Mouse (Mus musculus): ENCODE measurements around the gene Dnajc13. TPM values are rescaled to one million over a fixed set of nuclear protein-coding genes. Genes with fewer than 3 reads are reported as not detected.

The Dnajc13 gene
- polyA plus RNA-seq, 1 experiment from 2014 or later: 23.0 TPM

- Histone ChIP-seq H3K27me3 (no peaks in the 10 kb centered on the region), H3K9me3 (replicated peaks) (no peaks in the 10 kb centered on the region), H3K9ac (peak overlapping the region; percentile 38; the same call in 1 of the 2 replicates), H3K4me1 (peaks cover 31% of the 10 kb centered on the region), H3K36me3 (no peaks in the 10 kb centered on the region), H3K4me3 (replicated peaks) (no peak overlapping the region), H3K4me2 (peak overlapping the region; percentile 43; the same call in 1 of the 2 replicates), H3K27ac (no peak overlapping the region)
- 21% methylated on average over 18 of the region's 18 CpGs for WGBS
- peak; percentile 50; the same call in 1 of the 2 replicates for ATAC-seq (replicated peaks; ENCODE audit: low FRiP score)
Observed at GRCm38 (mm10) chr9:104277528-104278162, 14.9 kb upstream of the Dnajc13 start.

GRCm38 (mm10) chr9:104275084-104275785 is 12.5 kb upstream of the Dnajc13 start:
- no peak for ATAC-seq (replicated peaks; ENCODE audit: low FRiP score)
- H3K9ac ChIP-seq: no peak overlapping the region
- H3K36me3 ChIP-seq: no peaks in the 10 kb centered on the region
- H3K4me2 ChIP-seq: no peak overlapping the region
- H3K27me3 ChIP-seq: no peaks in the 10 kb centered on the region
- peaks cover 8% of the 10 kb centered on the region for H3K4me1 ChIP-seq
- WGBS: 83% methylated on average over 17 of the region's 17 CpGs
- no peak overlapping the region for H3K4me3 ChIP-seq (replicated peaks)
- H3K9me3 ChIP-seq (replicated peaks): no peaks in the 10 kb centered on the region
- H3K27ac ChIP-seq: no peak overlapping the region

- Histone ChIP-seq H3K4me1 (no peaks in the 10 kb centered on the region), H3K36me3 (no peaks in the 10 kb centered on the region), H3K27me3 (no peaks in the 10 kb centered on the region), H3K4me3 (replicated peaks) (no peak overlapping the region), H3K9ac (no peak overlapping the region), H3K27ac (no peak overlapping the region), H3K4me2 (no peak overlapping the region), H3K9me3 (replicated peaks) (no peaks in the 10 kb centered on the region)
- no peak for ATAC-seq (replicated peaks; ENCODE audit: low FRiP score)
- 71% methylated on average over 4 of the region's 4 CpGs for WGBS
Observed at GRCm38 (mm10) chr9:104272057-104272456, 9.3 kb upstream of the Dnajc13 start.

GRCm38 (mm10) chr9:104271642-104272041 is 8.9 kb upstream of the Dnajc13 start:
- H3K27ac ChIP-seq: no peak overlapping the region
- no peak overlapping the region for H3K9ac ChIP-seq
- 63% methylated on average over 4 of the region's 4 CpGs for WGBS
- no peaks in the 10 kb centered on the region for H3K4me1 ChIP-seq
- H3K4me3 ChIP-seq (replicated peaks): no peak overlapping the region
- no peak overlapping the region for H3K4me2 ChIP-seq
- H3K36me3 ChIP-seq: no peaks in the 10 kb centered on the region
- H3K9me3 ChIP-seq (replicated peaks): no peaks in the 10 kb centered on the region
- no peaks in the 10 kb centered on the region for H3K27me3 ChIP-seq
- no peak for ATAC-seq (replicated peaks; ENCODE audit: low FRiP score)

- Histone ChIP-seq H3K4me3 (replicated peaks) (no peak overlapping the region), H3K4me2 (no peak overlapping the region), H3K27me3 (no peaks in the 10 kb centered on the region), H3K9ac (no peak overlapping the region), H3K4me1 (no peaks in the 10 kb centered on the region), H3K27ac (0 out of 2 replicates have a peak overlapping the region, but pooled peaks have one; percentile 27), H3K9me3 (replicated peaks) (no peaks in the 10 kb centered on the region), H3K36me3 (no peaks in the 10 kb centered on the region)
- 51% methylated on average over 3 of the region's 3 CpGs for WGBS
- no peak for ATAC-seq (replicated peaks; ENCODE audit: low FRiP score)
Observed at GRCm38 (mm10) chr9:104269944-104270343, 7.2 kb upstream of the Dnajc13 start.

- Histone ChIP-seq H3K27ac (0 out of 2 replicates have a peak overlapping the region, but pooled peaks have one; percentile 27), H3K36me3 (no peaks in the 10 kb centered on the region), H3K4me2 (peak overlapping the region; percentile 14; the same call in 1 of the 2 replicates), H3K9ac (no peak overlapping the region), H3K27me3 (no peaks in the 10 kb centered on the region), H3K9me3 (replicated peaks) (no peaks in the 10 kb centered on the region), H3K4me1 (no peaks in the 10 kb centered on the region), H3K4me3 (replicated peaks) (no peak overlapping the region)
- 42% methylated on average over 10 of the region's 10 CpGs for WGBS
- no peak for ATAC-seq (replicated peaks; ENCODE audit: low FRiP score)
Observed at GRCm38 (mm10) chr9:104269349-104269871, 6.7 kb upstream of the Dnajc13 start.

GRCm38 (mm10) chr9:104264567-104264966 is 1.8 kb upstream of the Dnajc13 start:
- Histone ChIP-seq H3K4me2 (no peak overlapping the region), H3K27me3 (no peaks in the 10 kb centered on the region), H3K9me3 (replicated peaks) (no peaks in the 10 kb centered on the region), H3K36me3 (no peaks in the 10 kb centered on the region), H3K4me3 (replicated peaks) (no peak overlapping the region), H3K27ac (no peak overlapping the region), H3K4me1 (peaks cover 23% of the 10 kb centered on the region), H3K9ac (no peak overlapping the region)
- 63% methylated on average over 2 of the region's 2 CpGs for WGBS
- no peak for ATAC-seq (replicated peaks; ENCODE audit: low FRiP score)

GRCm38 (mm10) chr9:104262016-104262762 is 541 bp downstream of the Dnajc13 start:
- peak; percentile 79 for ATAC-seq (replicated peaks; ENCODE audit: low FRiP score)
- Histone ChIP-seq H3K9me3 (replicated peaks) (no peaks in the 10 kb centered on the region), H3K27ac (peak overlapping the region; percentile 94), H3K4me2 (peak overlapping the region; percentile 82), H3K4me3 (replicated peaks) (peak overlapping the region; percentile 98), H3K9ac (peak overlapping the region; percentile 96), H3K4me1 (peaks cover 25% of the 10 kb centered on the region), H3K27me3 (no peaks in the 10 kb centered on the region), H3K36me3 (no peaks in the 10 kb centered on the region)
- under 1% methylated on average over 46 of the region's 46 CpGs for WGBS

GRCm38 (mm10) chr9:104260306-104260705 is 2.4 kb downstream of the Dnajc13 start:
- H3K4me1 ChIP-seq: peaks cover 25% of the 10 kb centered on the region
- ATAC-seq (replicated peaks; ENCODE audit: low FRiP score): no peak
- no peaks in the 10 kb centered on the region for H3K36me3 ChIP-seq
- H3K4me3 ChIP-seq (replicated peaks): no peak overlapping the region
- peak overlapping the region; percentile 82 for H3K4me2 ChIP-seq
- no peaks in the 10 kb centered on the region for H3K9me3 ChIP-seq (replicated peaks)
- H3K27me3 ChIP-seq: no peaks in the 10 kb centered on the region
- 25% methylated on average over 4 of the region's 4 CpGs for WGBS
- 0 out of 2 replicates have a peak overlapping the region, but pooled peaks have one; percentile 23 for H3K27ac ChIP-seq
- H3K9ac ChIP-seq: no peak overlapping the region

GRCm38 (mm10) chr9:104256085-104256484 is 6.6 kb downstream of the Dnajc13 start:
- 88% methylated on average over 2 of the region's 2 CpGs for WGBS

GRCm38 (mm10) chr9:104254408-104255180 is 8.1 kb downstream of the Dnajc13 start:
- ATAC-seq (replicated peaks; ENCODE audit: low FRiP score): peak; percentile 65; the same call in 1 of the 2 replicates
- 60% methylated on average over 9 of the region's 9 CpGs for WGBS
- Histone ChIP-seq H3K4me3 (replicated peaks) (no peak overlapping the region), H3K36me3 (no peaks in the 10 kb centered on the region), H3K4me2 (no peak overlapping the region), H3K9me3 (replicated peaks) (no peaks in the 10 kb centered on the region), H3K4me1 (peaks cover 8% of the 10 kb centered on the region; the same call in 1 of the 2 replicates), H3K27me3 (no peaks in the 10 kb centered on the region), H3K9ac (no peak overlapping the region), H3K27ac (peak overlapping the region; percentile 37; the same call in 1 of the 2 replicates)

More at GRCm38 (mm10) chr9:104256085-104256484, 6.6 kb downstream of the Dnajc13 start:
- H3K9ac ChIP-seq: no peak overlapping the region
- no peak overlapping the region for H3K4me3 ChIP-seq (replicated peaks)
- H3K4me1 ChIP-seq: peaks cover 17% of the 10 kb centered on the region
- ATAC-seq (replicated peaks; ENCODE audit: low FRiP score): no peak
- no peaks in the 10 kb centered on the region for H3K36me3 ChIP-seq
- H3K9me3 ChIP-seq (replicated peaks): no peaks in the 10 kb centered on the region
- H3K27ac ChIP-seq: no peak overlapping the region
- no peak overlapping the region for H3K4me2 ChIP-seq
- H3K27me3 ChIP-seq: no peaks in the 10 kb centered on the region
